Mouse (Mus musculus) adrenal gland, postnatal 25 days (tissue): Measurements from ENCODE around the gene Masp1. TPM values are rescaled to one million over a fixed set of nuclear protein-coding genes. Genes with fewer than 3 reads are reported as not detected.
A peak's percentile ranks its signal among the peaks of the same experiment; 100 is the strongest.

Experiments
- DNase-seq: peaks from one replicate; pipeline ENCODE4 v3.0.0; 2021; ENCODE audit warnings: mixed read lengths
- total RNA-seq: library from RNA; stranded (reverse); gene quantifications from 2 replicates; pipeline ENCODE4 v1.2.3, GENCODE M21; 2021

Masp1 gene
- total RNA-seq, 1 experiment from 2014 or later, result 119 TPM

DNA sequence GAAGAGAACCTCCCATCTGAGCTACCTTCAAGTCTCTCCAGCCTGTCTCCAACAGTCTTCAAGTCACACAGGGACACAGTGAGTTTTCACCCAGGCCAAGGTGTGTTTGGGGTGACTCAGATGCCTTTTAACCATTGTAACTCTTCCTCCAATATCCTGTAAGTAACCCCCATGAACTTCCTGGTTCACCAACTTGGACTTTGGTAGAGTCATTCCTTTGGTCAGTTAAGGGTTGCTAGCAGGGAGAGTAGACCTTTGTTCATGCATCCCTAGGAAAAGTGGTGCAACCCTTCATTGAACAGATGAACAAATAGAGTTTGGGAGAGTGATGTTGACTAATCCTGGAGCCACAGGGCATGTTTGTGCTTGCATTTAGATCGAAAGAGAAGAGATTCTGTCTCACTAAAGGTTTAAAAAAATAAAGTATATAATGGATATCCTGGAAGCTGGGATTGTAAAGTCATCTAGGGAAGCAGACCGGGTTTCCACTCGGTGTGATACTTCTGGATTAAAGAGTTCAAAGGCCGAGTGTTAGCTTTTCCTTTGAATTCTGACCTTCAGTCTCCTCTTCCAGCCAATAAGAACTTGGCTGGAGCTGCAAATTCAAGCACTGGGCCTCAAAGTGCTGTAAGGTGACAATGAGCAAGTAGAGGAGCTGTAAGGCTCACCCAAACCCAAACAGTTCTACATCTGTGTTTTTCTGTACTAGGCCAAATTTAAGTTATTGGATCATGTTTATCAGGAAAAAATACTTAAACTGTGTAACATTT lies 9.3 kb downstream of the Masp1 start:
- no peak for DNase-seq

DNA sequence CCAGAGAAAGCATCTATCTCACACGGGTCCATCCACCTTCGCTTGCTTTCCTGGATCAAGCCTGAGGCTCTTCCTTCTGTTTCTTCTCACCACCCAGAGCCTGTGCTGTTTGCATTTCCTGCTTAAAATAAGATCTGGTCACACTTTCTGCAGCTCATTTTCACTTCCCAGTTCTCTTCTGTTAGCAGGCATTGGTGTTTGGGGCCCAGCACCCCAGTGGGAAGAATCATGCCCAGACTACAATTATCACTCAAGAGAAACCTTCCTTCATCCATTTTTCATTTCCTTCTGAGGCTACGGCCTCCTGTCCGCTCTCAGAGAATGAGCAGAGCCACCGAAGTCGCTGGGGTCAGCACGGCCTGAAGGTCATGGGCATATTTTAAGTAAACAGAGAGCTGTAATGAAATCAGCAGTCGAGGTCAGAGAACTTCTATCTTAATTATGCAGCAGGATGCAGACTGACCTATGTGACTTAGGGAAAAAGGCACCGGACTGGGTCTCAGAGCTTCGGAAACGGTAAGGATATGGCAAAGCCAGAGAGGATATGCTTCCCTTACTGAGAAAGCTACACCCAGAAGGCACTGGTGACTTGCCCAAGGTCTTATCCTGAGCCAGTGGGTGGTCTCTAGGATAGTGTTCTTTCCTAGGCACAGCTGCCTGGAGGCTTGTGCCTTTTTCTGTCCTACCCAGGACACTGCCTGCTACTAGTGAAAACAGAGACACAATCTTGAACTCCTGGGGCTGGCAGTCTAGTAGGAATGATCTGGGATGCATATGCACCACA lies 14.5 kb downstream of the Masp1 start:
- DNase-seq, result no peak

DNA sequence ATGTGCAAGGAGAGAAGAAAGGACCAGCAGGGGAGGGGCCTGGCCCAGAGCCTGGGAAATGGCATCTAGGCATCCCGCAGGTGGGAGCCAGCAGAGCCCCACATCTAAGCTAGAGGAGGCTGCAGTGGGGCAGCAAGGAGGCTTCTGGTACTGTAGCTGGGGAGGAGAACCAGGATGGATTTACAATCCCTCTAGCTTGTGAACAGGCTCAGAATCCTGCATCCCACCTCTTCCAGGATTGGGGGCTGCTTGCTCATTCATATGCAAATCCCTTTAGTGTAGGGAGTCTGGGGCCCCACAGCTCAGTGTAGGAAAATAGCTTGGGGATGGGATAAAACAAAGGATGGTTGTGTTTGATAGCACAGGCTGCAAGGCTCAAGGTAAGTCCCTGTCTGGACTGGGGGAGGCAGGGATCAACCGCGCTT lies 16.3 kb downstream of the Masp1 start:
- no peak for DNase-seq

DNA sequence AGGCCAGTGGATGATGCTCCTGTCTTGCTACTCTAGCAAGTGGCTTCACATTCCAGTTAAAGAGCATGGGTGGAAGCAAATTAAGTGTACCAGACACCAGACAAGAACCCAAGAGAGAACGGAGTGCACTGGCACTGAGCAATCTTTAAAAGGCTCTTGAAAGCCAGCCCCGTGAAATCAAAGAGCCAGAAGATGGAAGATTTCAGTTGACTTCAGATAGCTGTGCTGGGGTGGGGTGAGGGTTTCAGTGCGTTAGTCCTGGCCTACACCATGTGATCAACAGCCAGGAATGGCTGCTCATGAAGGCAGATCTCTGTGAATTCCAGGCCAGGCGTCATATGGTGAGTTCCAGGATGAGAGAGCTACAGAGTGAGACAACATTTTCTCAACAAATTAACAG lies 17.3 kb downstream of the Masp1 start:
- no peak for DNase-seq

DNA sequence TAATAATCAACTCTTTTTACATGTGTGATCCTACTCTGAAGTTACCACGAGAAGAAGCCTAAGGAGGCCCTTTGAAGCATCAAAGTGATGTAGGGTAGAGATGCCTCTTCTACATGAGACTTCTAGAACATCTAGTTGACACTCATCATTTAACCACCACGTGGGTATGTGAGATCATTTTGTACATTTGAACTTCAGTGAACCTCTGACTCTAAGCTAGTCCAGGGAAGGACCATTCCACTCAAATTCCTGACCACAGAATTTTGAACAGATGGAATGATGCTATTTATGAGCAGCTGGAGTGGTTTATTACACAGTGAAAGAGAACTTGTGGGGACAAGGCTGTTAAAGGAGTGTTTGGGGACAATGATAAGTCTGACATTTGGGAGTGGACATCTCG lies 18.1 kb downstream of the Masp1 start:
- no peak for DNase-seq

DNA sequence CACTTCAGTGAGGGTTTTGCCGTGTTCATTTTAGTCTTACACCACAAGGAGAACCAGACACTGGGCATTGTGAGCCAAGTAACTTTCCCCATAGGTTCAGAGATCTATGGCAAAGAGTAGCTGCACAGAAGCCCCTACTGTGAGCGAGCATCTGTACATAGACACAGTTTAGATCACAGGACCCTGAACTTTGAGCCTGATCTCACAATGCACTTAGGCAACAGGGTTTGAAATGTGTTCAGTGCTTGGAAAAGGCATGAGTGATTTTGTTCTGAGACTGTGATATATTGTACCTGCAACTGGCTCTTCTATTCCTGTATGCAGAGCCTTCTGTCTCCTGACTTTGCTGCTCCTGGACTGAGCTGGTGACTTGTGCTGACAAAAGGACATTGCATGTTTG lies 19.3 kb downstream of the Masp1 start:
- no peak for DNase-seq

DNA sequence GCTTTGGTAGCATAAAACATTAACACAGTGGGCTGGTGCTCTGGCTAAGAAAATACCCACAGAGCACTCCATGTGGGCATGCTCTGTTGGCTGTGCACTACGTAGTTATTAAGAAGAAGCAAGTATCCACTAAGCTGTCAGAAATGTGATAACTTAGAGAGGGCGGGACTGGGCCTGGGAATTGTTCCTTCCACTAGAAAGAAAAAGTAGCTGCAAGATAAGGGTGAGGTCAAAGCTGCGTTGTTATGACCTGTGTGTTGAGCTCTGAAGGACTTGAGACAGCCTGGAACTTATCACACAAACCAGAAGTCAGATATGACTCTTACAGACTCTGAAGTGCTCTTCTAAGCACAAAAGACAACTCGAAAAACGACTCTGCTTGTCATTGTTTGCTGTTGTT lies 20.1 kb downstream of the Masp1 start:
- DNase-seq, result no peak

DNA sequence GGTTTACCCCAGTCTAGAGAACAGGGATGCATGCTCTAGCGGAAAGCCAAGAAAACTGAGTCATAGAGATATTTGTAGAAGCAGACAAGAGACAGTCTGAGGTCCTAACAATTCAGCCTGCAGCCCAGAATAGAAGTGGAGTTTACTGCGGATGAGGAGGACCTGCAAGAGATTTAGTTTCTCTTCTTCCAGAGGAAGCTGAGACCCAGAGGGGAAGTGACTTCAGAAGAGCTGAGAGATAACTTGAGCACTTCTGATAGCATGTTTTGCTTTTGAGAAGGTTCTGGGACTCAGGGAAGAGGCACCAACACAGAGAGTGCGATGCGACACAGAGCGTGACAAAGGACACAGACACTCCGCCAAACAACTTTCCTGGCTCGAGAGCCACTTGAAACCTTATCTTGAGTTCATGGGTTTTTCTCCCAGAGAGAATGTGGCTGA lies 21.9 kb downstream of the Masp1 start:
- no peak for DNase-seq

DNA sequence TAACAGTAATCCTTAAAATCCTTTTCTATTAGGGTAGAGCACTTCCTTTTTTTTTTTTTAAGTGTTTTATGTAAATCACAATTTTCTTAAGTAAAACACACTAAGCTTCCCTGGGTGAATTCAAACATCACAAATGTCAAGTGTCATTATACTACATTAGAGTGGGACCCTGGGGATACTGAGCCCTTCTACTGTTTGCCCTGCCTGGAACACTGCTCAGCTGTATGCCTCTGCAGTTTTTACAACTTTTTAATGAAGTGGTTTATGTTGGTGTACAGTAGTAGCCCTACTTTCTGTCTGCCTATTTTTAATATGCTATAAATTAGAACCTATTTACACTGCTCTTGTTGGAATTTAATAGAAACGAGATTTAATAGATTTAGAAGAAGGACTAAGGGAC lies 22.7 kb downstream of the Masp1 start:
- no peak for DNase-seq

DNA sequence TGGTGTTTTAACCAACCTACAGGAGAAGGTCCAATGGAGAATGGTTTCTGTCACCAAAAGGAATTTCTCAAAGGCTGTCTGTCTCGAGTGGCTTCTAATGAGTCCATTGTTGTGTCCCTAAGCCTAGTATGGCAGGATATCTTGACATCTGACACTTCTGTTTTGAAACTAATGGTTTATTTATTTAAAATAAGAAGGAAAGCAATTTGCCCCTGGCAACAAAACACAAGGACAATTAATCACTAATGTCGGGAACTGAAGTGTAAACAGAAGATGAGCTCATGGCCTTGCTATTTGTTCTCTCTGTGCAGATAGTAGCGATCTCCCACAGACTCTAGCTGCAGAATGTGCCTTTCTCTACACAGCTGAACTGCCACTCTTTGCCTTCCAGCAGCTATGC lies 23.2 kb downstream of the Masp1 start:
- DNase-seq, result no peak

DNA sequence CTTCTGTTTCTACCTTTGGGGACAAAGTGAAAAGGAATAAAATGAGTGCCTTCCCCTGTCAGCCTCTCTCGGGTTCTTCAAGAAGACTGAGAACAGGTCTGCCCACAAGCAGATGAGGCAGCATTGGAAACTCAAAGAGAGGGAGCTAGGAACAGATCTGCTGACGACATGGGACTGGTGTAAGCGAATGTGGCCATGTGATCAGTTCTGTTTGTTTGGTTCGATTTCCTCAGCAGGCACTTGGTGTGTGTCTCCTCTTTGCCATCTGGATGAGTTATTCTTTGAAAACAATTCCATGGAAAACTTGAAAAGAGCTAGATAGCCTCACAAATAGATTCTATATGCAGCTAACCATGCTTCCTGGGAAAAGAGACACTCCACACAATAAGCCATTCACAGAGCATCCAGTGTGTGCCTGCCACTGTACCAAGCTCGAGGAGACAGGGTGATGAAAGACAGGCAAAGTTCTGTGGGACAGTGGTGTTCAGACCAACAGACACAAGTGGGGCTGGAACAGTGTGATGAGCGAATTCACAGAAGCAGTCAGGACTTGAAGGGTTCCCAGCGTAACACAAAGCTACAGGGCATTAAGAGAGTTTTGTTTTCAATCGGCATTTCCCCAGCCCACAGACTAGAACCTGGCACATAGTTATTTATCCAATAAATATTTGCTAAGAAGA lies 24.2 kb downstream of the Masp1 start:
- no peak for DNase-seq

DNA sequence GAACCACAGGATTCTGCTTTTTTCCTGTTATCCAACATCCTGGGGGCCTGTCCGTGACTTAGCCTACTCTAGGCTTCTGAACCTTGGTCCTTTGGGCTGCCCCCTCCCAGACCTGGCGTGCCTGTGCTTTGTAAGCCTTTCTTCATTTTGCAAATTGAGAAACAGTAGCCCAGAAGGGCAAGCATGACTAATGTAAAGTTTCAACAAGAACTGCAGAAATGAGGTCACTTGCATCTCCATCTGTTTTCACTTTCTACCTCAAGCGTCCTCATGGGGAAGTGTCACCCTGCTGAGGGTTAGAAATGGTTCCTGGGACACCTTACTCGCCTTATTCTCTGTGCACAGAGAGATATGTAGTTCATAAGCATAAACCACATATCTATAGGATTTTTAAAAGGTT lies 27.8 kb downstream of the Masp1 start:
- no peak for DNase-seq

DNA sequence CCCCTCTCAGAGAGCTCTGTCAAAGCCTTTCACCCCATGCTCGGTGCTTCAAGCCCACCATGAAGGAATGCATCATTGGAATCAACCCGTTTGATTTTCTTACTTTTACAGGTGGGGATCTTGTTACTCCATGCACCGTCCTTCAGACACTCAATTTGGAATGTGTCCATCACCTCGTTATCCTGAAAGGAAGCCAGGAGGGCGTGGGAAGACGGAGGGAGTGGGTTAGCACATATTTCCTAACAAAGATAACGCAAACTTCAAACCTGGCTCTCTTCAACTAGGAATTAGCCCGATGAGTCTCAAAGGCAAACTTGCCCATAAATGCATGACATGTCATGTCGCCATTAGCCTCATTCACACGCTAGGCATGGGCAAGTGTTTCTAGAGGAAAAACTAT lies 37.3 kb downstream of the Masp1 start:
- no peak for DNase-seq

DNA sequence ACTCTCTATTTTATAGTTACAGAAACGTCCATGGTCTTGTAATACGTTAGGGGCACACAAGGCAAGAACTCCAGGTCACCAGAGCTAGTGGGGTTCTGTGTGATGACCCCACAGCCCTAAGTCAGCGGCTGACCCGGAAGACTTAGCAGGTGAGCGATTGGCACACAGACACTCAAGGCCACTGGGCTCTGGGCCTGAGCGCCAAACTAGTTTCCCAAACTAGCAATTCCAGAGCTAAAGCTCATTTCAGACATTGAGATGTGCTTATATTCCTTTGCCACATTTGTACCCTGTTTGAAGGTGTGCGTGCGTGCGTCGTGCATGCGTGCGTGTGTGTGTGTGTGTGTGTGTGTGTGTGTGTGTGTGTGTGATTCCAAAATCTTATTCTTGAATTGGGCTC lies 37.8 kb downstream of the Masp1 start:
- DNase-seq, result no peak

DNA sequence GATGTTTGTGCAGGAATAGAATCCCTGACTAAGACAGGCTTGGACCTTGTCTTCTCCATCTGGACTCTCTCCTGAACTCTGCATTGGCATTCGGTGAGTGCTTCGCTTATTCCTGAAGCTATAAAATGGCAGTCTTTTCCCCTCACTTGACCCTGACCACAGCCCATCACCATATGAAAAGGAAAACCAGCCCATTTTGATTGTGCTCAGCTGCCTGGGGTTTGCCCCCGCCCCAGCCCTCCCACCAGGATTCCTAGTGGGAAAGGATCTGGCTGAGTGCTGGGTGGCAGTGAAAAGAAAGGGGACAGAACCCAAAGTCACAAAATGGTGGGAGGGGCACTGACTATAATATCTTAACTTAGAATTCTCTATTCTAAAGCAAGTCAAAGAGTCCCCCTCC lies 38.4 kb downstream of the Masp1 start:
- no peak for DNase-seq

DNA sequence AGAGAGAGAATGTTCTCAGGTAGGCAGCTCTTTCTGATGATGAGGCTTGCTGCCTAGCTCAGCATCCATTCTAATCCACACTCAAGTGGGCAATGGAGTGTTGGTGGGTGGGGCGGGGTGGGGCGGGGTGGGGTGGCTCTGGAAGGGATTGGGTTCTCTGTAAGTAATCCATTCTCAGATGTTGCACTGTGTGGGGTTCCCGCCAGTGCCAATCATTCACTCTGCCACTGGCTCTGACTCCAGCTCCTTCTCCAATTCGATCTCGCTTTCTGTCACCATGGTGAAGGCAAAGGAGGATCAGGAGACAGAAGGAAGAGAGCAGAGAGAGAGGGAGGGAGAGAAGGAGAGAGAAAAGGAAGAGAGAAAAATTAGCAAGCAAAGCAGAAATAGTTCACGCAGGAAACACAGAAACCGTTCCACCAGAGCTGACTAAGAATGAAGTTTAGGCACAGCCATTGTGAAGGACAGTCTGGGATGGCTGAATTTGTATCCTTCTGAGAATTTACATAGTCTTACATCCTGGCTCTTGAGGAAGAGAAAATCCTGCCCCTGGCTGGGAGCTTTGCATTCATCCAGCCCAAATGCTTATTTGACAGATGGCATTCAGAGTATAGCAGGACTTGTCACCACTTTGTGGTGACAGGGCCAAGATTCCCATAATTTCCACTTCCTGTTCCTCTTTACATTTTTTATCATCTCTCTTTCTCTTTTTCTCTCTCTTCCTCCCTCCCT lies 40.6 kb downstream of the Masp1 start:
- no peak for DNase-seq

DNA sequence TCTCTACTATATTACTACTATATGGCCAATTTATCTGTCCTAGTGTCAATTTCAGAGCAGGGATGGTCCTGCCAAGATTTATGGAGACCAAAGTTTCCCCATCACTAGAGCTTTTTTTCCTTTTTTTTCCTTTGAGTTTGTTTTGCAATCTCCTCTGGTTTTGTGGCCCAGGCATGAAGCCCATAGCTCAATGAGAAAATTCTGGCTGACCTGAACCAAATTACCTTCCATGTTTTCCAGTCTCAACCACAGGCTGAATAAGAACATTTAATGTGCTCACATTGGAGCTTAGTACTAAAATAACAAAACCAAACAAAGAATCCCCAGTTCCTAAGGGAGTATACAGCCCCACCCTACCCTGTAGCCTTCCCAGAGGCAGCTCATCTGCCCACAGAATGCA lies 44.0 kb downstream of the Masp1 start:
- no peak for DNase-seq

DNA sequence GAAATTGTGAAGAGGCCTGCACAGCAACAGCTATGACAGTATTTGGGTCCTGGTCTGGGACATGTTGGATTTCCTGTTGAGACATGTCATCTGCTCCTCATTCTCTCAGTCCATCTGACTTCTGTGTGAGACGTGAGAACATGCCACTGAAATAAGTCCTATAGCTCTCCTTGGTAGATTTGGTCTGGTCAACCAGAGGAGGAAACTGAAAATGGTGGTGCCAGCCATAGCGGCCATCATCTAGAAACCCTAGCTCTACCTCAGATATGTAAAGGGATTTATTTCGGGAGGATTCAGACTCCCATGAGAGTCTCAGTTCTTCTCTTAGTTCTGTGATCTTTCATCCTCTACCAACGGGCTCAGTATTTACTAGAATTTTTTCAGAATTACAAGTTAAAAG lies 45.0 kb downstream of the Masp1 start:
- no peak for DNase-seq

DNA sequence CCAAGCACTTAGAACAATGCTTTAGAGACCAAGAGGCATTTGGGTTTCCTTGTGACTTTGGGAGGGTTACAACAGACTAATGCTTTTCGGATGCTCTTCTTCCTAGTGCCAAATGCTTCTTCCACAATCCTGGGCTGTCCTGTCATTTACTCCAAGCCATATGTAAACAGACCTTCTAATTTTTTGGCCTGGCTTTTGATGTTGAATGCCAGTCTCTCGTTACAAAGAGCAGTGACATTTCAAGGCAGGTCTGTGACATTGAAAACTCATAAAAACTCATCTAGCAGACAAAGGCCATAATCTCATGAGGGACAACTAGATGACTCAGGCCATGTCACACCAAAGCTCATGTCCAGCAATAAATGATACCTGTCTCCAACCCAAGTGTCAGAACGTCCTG lies 48.6 kb downstream of the Masp1 start:
- DNase-seq, result no peak

DNA sequence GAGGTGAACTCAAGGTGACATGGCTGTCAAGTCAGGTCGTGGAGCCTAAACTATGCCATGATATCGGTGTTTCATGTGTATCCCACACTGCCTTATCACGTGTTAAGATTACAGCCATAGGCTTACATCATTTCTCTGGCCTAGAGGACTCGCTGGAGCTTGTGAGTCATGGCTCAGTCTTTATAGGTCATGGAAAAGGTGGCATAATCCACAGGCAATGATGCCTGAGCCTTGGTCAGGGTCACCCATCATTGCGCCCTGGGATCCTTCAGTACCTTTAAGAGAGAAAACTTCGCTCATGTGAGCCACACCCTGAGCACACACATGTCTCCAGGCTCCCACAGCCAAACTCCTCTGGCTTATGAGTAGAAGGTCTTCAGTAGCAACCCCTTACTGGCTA lies 49.1 kb downstream of the Masp1 start:
- DNase-seq, result peak; percentile 17

DNA sequence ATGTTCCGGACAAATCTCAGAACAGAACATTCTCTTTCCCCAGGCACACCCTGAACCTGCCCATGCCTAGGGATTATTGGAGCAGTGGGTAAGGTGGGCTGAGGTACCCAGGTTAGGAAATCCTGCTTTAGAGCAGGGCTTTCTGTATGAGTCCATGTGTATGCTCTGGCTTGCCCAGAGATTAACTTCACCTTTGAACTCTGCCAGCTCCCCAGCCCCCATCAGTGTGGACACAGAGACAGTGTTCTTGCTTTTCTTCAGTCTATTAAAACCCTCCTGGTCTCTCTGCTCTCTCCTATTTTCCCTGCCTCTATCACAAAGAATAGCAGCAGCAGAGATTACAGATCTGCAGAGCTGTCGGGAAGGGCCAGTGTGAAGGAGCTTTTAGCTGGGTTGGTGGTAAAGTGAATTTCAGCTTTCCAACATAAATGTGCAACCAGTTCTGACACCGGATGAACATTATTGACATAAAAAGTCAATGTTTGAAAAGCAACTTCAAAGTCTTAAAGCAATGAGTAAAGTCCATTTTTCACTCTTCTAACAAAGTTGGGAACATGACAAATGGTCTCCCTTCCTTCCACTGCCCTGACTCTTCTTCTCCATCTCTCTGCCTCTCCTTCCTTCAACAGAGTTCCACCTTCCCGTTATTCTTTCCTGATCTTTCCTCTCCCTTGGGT lies 56.8 kb downstream of the Masp1 start:
- DNase-seq, result no peak
